Mouse (Mus musculus): ENCODE results near the gene Bag5. TPM values are rescaled to one million over a fixed set of nuclear protein-coding genes. Genes with fewer than 3 reads are reported as not detected.
"Not testable (repeated sequence)": the region's sequence is repeated elsewhere in the genome, so short reads cannot be mapped to it uniquely, and the experiment has no call there.

Bag5 gene
- polyA plus RNA-seq, 1 experiment: not detected

DNA sequence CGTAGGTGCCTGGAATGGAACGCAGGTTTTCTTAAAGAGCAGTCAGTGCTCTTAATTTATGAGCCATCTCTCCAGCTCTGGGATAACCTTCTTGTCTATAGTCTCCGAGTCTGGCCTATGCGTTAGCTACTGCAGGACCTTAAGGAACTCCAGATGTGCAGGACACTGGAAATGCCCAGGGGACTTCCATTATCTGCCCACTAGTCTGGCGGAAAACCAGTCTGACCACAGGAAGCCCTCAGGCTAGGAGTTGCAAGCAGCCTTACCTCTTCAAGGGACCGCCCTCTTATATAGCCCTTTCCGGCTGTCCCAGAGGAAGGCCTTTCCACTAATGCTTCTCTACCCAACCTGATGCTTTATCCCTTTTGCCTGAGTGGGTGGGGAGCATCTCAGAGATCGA is 28.3 kb upstream of the Bag5 start:
- TF ChIP-seq POLR2A (IDR thresholded peaks at IDR 0.05; ENCODE audit: insufficient read depth, low read depth, low read length) (no peak), CTCF (IDR thresholded peaks at IDR 0.05; ENCODE audit: insufficient read depth, low read depth, low read length) (no peak)
- Histone ChIP-seq H3K27ac (ENCODE audit: insufficient read depth, low read depth, low read length) (no peak overlapping the region), H3K4me3 (ENCODE audit: insufficient read depth, low read depth, low read length) (no peak overlapping the region), H3K4me1 (ENCODE audit: control insufficient read depth, insufficient read depth, low read length) (peaks cover 26% of the 10 kb centered on the region)
- 93% methylated on average over 8 of the region's 8 CpGs for WGBS

DNA sequence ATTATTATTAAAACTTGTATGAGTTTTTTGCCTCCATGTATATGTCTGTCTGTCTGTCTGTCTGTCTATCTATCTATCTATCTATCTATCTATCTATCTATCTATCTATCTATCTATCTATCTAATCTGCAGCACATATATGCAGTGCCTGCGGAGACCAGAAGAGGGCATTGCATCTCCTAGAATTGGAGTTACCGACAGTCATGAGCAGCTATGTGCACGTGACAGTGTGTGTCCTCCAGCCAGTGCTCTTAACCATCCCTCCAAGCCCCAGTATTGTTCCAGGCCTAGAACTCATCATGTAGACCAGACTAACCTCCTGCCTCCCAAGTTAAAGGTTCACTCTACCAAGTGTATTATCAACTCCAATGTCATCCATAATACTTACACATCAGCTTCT is 25.7 kb upstream of the Bag5 start:
- 0 out of 2 replicates have a peak, but pooled peaks cover 4% of the 10 kb centered on the region for H3K4me1 ChIP-seq (ENCODE audit: control insufficient read depth, insufficient read depth, low read length)
- WGBS: 17% methylated on average over 3 of the region's 3 CpGs
- TF ChIP-seq CTCF (IDR thresholded peaks at IDR 0.05; ENCODE audit: insufficient read depth, low read depth, low read length) (no peak), POLR2A (IDR thresholded peaks at IDR 0.05; ENCODE audit: insufficient read depth, low read depth, low read length) (no peak)
- no peak overlapping the region for H3K27ac ChIP-seq (ENCODE audit: insufficient read depth, low read depth, low read length)
- H3K4me3 ChIP-seq (ENCODE audit: insufficient read depth, low read depth, low read length): no peak overlapping the region

DNA sequence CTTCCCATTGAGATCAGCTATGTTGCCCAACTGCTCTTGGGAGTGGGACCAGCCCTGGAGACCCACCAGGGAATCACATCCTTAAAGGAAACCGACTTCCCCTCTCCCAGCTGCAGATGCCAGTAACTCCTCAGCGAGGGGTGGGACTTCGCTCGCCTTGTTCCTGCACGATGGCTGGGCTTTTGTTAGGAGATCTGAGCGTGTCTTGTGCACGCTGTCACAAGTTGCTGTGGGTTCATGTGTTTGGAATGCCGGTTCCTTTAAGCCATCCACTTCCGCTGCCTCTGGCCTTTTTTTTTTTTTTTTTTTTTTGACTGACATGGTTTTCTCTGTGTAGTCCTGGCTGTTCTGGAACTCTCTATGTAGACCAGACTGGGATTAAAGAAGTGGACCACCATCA is 24.3 kb upstream of the Bag5 start:
- 61% methylated on average over 9 of the region's 9 CpGs for WGBS
- Histone ChIP-seq H3K4me1 (ENCODE audit: control insufficient read depth, insufficient read depth, low read length) (peaks cover 6% of the 10 kb centered on the region), H3K4me3 (ENCODE audit: insufficient read depth, low read depth, low read length) (no peak overlapping the region), H3K27ac (ENCODE audit: insufficient read depth, low read depth, low read length) (no peak overlapping the region)
- TF ChIP-seq CTCF (IDR thresholded peaks at IDR 0.05; ENCODE audit: insufficient read depth, low read depth, low read length) (no peak), POLR2A (IDR thresholded peaks at IDR 0.05; ENCODE audit: insufficient read depth, low read depth, low read length) (no peak)

DNA sequence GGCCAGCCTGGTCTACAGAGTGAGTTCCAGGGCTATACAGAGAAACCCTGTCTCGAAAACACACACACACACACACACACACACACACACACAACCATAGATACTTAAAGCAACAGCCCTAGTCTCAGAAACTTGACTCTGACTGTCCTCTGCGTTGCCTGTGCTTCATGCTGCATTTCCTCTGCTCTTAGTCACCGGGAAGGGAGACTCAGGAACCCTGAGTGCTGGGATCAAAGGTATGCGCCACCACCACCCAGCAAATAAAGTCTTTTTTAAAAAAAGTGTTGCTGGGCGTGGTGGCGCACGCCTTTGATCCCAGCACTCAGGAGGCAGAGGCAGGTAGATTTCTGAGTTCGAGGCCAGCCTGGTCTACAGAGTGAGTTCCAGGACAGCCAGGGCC is 23.6 kb upstream of the Bag5 start:
- peaks cover 10% of the 10 kb centered on the region for H3K4me1 ChIP-seq (ENCODE audit: control insufficient read depth, insufficient read depth, low read length)
- H3K4me3 ChIP-seq (ENCODE audit: insufficient read depth, low read depth, low read length); H3K27ac ChIP-seq (ENCODE audit: insufficient read depth, low read depth, low read length): not testable (repeated sequence)
- WGBS: 89% methylated on average over 8 of the region's 8 CpGs

DNA sequence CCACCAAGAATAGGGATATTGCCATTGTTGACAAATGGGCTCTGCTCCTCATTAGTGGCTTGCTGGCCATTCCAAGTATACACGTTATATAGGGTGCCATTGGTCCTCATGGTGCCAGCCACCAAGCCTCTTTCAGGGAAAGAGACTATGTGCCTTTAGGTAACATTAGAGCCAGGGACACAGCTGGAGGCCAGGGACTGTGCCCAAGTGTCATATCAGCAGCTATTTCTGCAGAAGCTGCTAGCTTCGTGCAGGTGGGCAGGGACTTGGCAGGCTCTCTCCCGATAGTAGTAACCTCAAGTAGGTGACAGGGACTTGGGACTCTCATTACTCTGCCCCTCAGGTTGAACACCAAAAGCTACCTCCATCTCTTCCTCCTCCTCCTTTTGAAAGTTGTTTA is 21.9 kb upstream of the Bag5 start:
- Histone ChIP-seq H3K4me1 (ENCODE audit: control insufficient read depth, insufficient read depth, low read length) (peaks cover 10% of the 10 kb centered on the region), H3K4me3 (ENCODE audit: insufficient read depth, low read depth, low read length) (no peak overlapping the region), H3K27ac (ENCODE audit: insufficient read depth, low read depth, low read length) (no peak overlapping the region)
- TF ChIP-seq CTCF (IDR thresholded peaks at IDR 0.05; ENCODE audit: insufficient read depth, low read depth, low read length): no peak
- TF ChIP-seq POLR2A (IDR thresholded peaks at IDR 0.05; ENCODE audit: insufficient read depth, low read depth, low read length): no peak
- WGBS: 83% methylated on average over 3 of the region's 3 CpGs

DNA sequence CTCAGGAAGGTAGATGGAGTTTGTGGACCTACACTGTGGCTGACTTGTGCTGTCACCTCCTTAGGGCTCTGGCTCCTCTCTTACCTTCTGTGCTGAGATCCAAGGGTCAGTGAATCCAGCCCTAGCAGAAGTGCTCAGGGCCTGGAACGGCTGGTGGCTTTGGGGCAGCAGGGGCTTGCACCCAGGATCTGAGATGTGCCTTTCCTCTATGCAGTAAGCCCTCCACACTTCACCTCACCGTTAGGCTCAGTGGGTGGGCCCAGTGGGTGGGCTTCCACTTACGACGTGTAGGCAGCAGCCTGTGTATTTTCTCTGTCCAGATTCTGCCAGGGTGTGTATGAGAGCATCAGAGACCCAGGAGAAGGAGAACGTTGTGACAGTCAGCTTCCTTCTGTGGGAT is 19.9 kb upstream of the Bag5 start:
- 29% methylated on average over 5 of the region's 5 CpGs for WGBS
- TF ChIP-seq CTCF (IDR thresholded peaks at IDR 0.05; ENCODE audit: insufficient read depth, low read depth, low read length) (no peak), POLR2A (IDR thresholded peaks at IDR 0.05; ENCODE audit: insufficient read depth, low read depth, low read length) (no peak)
- Histone ChIP-seq H3K27ac (ENCODE audit: insufficient read depth, low read depth, low read length) (peak overlapping the region; percentile 40), H3K4me3 (ENCODE audit: insufficient read depth, low read depth, low read length) (no peak overlapping the region), H3K4me1 (ENCODE audit: control insufficient read depth, insufficient read depth, low read length) (peaks cover 10% of the 10 kb centered on the region)

DNA sequence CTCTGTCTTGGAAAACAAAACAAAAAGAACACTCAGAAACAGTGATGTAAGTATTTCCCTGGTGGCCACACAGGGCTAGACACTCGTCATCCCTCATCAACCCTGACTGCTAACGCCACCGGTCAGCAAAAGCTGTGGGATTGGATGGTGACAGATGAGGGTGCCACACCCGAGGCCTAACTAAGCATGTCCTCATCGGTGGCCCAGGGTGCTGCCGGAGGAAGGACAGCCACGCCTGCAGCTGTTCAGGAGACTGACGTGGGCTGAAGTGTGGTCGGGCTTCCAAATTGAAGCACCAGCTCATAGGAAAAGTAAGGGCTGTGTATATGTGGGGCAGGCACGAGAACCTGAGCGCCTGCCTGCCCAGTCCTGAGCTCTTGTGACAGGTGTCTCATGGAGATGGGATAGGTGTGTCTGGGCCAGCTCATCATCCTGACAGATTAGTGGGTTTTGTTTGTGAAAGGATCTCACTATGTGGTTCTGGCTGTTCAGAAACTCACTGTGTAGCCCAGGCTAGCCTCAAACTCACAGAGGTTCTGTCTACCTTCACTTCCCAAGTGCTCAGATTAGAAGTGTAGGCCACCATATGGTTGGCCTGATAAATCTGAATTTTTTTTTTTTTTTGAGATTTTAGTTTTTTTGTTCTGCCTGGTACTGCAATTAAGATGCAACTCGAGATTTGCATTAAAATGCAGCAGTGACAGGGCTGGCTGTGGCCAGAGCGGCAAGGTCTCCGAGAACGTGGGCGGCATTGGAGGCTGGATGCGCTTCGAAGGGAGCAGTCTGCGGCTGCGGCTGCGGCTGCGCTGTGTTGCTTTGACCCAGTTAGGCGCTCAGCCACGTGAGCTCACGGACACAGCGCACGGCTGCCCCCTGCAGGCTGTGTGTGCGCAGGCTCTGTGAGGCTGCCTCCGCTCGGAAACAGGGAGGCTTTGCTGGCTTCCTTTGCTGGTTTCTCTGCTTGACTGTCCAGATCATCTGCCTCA is 19.1 kb upstream of the Bag5 start:
- TF ChIP-seq CTCF (IDR thresholded peaks at IDR 0.05; ENCODE audit: insufficient read depth, low read depth, low read length): peak; percentile 95
- no peak for TF ChIP-seq POLR2A (IDR thresholded peaks at IDR 0.05; ENCODE audit: insufficient read depth, low read depth, low read length)
- H3K4me3 ChIP-seq (ENCODE audit: insufficient read depth, low read depth, low read length): no peak overlapping the region
- H3K4me1 ChIP-seq (ENCODE audit: control insufficient read depth, insufficient read depth, low read length): peaks cover 10% of the 10 kb centered on the region
- H3K27ac ChIP-seq (ENCODE audit: insufficient read depth, low read depth, low read length): peak overlapping the region; percentile 74
- 30% methylated on average over 30 of the region's 30 CpGs for WGBS

DNA sequence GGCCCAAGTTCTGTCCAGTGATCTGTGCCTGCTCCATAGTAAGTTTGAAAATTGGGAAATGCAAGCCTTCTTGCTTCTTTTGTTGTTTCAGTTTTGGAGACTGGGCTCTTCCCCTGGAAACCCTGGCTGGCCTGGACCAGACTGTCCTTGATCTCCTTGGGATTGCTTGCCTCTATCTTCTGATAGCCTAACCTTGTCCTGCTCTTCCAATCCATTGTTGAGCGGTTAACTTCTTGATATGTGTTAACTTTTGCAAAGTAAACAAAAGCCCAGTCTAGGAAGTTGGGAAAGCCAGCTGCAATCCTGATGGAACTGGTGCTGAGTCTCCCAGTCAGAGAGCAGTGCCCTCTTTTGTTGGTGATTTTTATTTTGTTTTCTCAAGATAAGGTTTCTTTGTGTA is 14.9 kb upstream of the Bag5 start:
- no peak for TF ChIP-seq POLR2A (IDR thresholded peaks at IDR 0.05; ENCODE audit: insufficient read depth, low read depth, low read length)
- no peak for TF ChIP-seq CTCF (IDR thresholded peaks at IDR 0.05; ENCODE audit: insufficient read depth, low read depth, low read length)
- peaks cover 31% of the 10 kb centered on the region for H3K4me1 ChIP-seq (ENCODE audit: control insufficient read depth, insufficient read depth, low read length)
- no peak overlapping the region for H3K4me3 ChIP-seq (ENCODE audit: insufficient read depth, low read depth, low read length)
- 90% methylated on average over 1 of the region's 1 CpGs for WGBS
- H3K27ac ChIP-seq (ENCODE audit: insufficient read depth, low read depth, low read length): no peak overlapping the region

DNA sequence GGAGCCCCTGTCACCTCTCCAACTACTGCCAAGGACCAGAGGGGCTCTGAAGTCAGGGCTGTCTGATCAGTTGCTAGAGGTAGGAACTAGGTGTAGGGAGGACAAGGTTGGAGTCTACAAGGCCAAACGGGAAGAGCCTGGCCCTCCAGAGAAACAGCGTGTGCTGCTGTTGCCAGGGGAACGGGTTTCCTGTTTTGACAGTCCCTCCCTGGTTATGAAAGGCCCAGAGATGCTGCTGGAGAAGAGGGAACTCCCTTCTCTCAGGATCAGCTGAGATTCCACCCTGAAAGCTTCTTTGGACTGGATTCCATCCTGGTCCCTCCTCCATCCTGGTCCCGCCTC is 13.0 kb upstream of the Bag5 start:
- 33% methylated on average over 4 of the region's 4 CpGs for WGBS
- H3K4me1 ChIP-seq (ENCODE audit: control insufficient read depth, insufficient read depth, low read length): peaks cover 22% of the 10 kb centered on the region
- TF ChIP-seq POLR2A (IDR thresholded peaks at IDR 0.05; ENCODE audit: insufficient read depth, low read depth, low read length): no peak
- H3K4me3 ChIP-seq (ENCODE audit: insufficient read depth, low read depth, low read length): no peak overlapping the region
- H3K27ac ChIP-seq (ENCODE audit: insufficient read depth, low read depth, low read length): peak overlapping the region; percentile 81
